Mouse (Mus musculus): ENCODE measurements around the gene Hist1h2be. TPM values are rescaled to one million over a fixed set of nuclear protein-coding genes. Genes with fewer than 3 reads are reported as not detected.
"Not testable (repeated sequence)": the region's sequence is repeated elsewhere in the genome, so short reads cannot be mapped to it uniquely, and the experiment has no call there.

Gene Hist1h2be
- polyA plus RNA-seq (2015; fragmentation: Nextera tagmentation; extraction: Ambion mirVana) = 3.2 and 3.3 TPM in 2 replicates

DNA sequence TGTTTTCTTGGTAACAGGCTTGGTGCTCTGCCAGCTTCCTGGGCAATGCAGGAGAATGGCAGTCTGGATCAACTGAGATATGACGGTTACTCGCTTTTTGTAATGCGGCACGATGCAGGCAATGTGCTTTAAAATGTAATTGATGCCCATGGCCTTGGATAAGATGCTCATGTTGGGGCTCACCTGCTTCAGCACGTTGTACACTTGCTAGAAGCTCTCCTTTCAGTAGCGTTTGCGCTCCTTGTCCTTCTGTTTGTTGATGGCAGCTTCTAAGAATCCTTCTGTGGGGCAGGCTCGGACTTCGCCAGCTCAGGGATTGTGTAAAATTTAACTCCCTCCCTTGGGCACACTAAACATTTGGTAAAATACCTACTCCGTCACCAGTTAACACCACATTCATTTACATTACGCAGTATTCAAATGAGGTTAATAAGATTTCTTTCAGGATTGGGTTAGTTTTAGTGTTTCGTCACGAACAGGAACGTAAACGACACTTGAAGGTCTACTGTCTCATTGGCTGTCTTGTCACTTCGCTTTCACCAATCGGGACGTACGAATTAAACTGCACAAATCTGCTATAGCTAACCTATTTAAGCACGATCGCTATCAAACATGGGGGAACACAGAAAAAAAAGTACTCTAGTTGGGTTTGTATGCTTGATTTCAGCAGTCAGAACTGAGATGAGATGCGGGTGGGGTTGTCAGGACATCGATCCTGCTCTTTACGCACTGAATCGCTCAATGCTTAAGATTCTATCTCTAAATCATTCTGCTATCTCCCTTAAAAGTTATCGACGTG is at the start of gene Hist1h2be:
Hist1h2be (minus strand) TSS at position 392 of the 799 bp plus-strand sequence.
- H3K4me2 ChIP-seq (replicated peaks; ENCODE audit: low read depth, low read length) = peak within 1 kb of the TSS; percentile 70
- no peaks in the 10 kb centered on the region for H3K27me3 ChIP-seq (ENCODE audit: insufficient read depth, low read length)
- peak within 1 kb of the TSS; percentile 97 for H3K27ac ChIP-seq (ENCODE audit: low read length)
- H3K4me3 ChIP-seq (ENCODE audit: low read length) = peak within 1 kb of the TSS; percentile 62
- H3K9ac ChIP-seq (replicated peaks; ENCODE audit: low read length) = peak within 1 kb of the TSS; percentile 86
- ATAC-seq (ENCODE audit: low FRiP score, low TSS enrichment) = peak; percentile 88
- under 1% methylated on average over 27 of the region's 27 CpGs for WGBS
- H3K36me3 ChIP-seq (ENCODE audit: insufficient read depth, low read length) = no peaks in the 10 kb centered on the region
- H3K9me3 ChIP-seq (ENCODE audit: low read length) = no peaks in the 10 kb centered on the region
- H3K4me1 ChIP-seq (ENCODE audit: insufficient read depth, low read length) = peaks cover 9% of the 10 kb centered on the region

DNA sequence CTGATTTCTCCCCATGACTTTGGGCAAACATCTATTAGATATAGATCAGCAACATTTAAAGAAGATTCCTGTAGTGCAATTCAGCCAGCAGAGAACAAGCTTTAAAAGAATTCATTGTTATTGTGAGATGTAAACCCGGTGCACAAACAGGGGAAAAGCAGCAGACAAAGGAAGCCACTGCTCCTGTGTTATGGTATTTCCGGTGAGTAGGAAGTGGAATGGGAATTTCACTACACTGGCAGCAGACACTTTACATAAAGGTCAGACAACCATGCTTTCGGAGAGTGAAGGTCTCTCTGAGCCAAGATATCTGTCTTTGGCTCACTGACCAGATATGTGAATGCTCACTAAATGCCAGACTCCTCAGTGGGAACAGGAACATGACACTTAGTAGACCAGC is 41.6 kb upstream of the Hist1h2be start:
- Histone ChIP-seq H3K9me3 (ENCODE audit: low read length) (no peaks in the 10 kb centered on the region), H3K4me1 (ENCODE audit: insufficient read depth, low read length) (no peaks in the 10 kb centered on the region), H3K27ac (ENCODE audit: low read length) (no peak overlapping the region), H3K36me3 (ENCODE audit: insufficient read depth, low read length) (no peaks in the 10 kb centered on the region), H3K27me3 (ENCODE audit: insufficient read depth, low read length) (no peaks in the 10 kb centered on the region), H3K4me3 (ENCODE audit: low read length) (no peak overlapping the region), H3K9ac (replicated peaks; ENCODE audit: low read length) (no peak overlapping the region), H3K4me2 (replicated peaks; ENCODE audit: low read depth, low read length) (no peak overlapping the region)
- ATAC-seq (ENCODE audit: low FRiP score, low TSS enrichment) = no peak
- 74% methylated on average over 3 of the region's 3 CpGs for WGBS

DNA sequence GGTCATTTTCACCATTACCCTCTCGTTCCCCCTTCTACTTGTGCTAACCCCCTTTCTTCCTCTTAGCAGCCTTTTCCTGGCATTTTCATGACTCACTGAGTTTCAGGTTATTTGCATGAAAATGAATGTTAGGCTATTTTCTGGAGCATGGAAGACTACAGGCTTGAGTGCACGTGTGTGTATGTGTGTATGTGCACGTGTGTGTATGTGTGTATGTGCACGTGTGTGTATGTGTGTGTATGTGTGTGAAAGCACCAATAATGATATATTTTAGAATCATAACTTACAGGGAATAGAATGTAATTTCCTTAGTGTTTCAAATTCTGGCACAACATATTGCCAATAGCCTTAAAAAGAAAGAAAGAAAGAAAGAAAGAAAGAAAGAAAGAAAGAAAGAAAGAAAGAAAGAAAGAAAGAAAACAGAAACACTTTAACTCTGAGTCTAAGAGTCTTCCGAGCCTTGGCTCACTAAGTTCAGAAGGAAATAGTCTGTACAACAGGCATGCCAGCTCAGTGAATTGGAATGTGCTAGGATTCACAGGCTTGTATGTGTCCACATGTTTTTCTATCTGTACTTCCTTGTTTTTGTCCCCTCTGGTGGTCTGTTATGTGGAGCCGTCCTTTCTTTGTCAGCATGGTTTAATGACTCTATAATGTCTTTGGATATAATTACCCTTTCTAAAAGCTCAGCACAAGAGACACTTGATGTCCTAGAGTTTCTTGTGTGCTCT is 38.9 kb upstream of the Hist1h2be start:
- Histone ChIP-seq H3K4me1 (ENCODE audit: insufficient read depth, low read length) (no peaks in the 10 kb centered on the region), H3K4me3 (ENCODE audit: low read length) (no peak overlapping the region), H3K27ac (ENCODE audit: low read length) (no peak overlapping the region), H3K4me2 (replicated peaks; ENCODE audit: low read depth, low read length) (no peak overlapping the region), H3K27me3 (ENCODE audit: insufficient read depth, low read length) (no peaks in the 10 kb centered on the region), H3K9me3 (ENCODE audit: low read length) (no peaks in the 10 kb centered on the region), H3K9ac (replicated peaks; ENCODE audit: low read length) (no peak overlapping the region), H3K36me3 (ENCODE audit: insufficient read depth, low read length) (no peaks in the 10 kb centered on the region)
- 65% methylated on average over 6 of the region's 6 CpGs for WGBS
- no peak for ATAC-seq (ENCODE audit: low FRiP score, low TSS enrichment)

DNA sequence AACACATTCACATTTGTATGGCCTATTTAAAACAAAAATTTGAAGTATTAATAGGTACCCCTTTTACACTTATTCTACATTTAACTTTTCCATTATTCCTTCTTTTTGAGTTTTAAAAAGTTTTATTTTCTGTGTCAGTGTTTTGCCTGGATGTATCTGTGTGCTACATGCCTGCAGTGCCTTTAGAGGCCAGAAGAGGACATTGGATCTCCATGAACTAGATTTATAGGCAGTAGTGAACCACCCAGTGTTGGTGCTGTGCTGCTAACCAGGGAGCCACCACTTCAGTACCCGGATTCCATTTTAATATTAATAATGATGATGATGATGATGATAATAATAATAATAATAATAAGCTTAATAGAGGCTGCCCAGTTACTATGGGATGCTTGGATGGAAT is 9.7 kb upstream of the Hist1h2be start:
- H3K9ac ChIP-seq (replicated peaks; ENCODE audit: low read length) = no peak overlapping the region
- WGBS = 36% methylated on average over 1 of the region's 1 CpGs

DNA sequence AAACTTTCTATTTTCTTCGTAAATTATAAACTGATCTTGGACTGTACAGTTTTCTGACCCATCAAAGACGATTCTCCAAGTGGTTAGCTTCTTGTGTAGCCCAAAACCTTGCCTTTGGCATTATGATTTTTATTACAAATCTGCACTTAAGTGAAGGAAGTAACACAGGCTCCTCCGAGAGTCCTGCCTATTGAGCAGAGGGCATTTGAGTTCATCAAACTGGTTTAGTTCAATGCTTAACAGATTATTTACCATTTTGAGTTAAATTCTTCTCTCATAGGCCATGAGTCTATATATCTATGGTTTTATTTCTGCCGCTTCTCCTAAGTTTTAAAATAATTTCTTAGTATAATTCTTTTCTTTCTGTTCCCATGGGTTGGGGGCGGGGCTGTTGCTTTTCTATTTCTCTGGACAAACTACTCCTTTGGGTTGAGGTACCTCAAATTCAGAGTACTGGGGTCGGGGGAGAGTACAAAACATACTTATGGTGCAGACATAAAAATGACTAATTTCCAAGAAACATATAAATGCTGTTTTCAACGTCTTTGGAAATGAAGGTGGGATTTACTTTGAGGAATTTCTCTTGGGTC is 2.0 kb upstream of the Hist1h2be start:
- 26% methylated on average over 7 of the region's 7 CpGs for WGBS
- Histone ChIP-seq H3K4me2 (replicated peaks; ENCODE audit: low read depth, low read length) (peak overlapping the region; percentile 70), H3K27me3 (ENCODE audit: insufficient read depth, low read length) (no peaks in the 10 kb centered on the region), H3K9ac (replicated peaks; ENCODE audit: low read length) (peak overlapping the region; percentile 86), H3K27ac (ENCODE audit: low read length) (peak overlapping the region; percentile 97), H3K4me3 (ENCODE audit: low read length) (peak overlapping the region; percentile 62), H3K4me1 (ENCODE audit: insufficient read depth, low read length) (peaks cover 9% of the 10 kb centered on the region), H3K36me3 (ENCODE audit: insufficient read depth, low read length) (no peaks in the 10 kb centered on the region), H3K9me3 (ENCODE audit: low read length) (no peaks in the 10 kb centered on the region)
- no peak for ATAC-seq (ENCODE audit: low FRiP score, low TSS enrichment)

More for the DNA sequence above, 9.7 kb upstream of the Hist1h2be start:
- no peak for ATAC-seq (ENCODE audit: low FRiP score, low TSS enrichment)
- no peaks in the 10 kb centered on the region for H3K9me3 ChIP-seq (ENCODE audit: low read length)
- no peaks in the 10 kb centered on the region for H3K4me1 ChIP-seq (ENCODE audit: insufficient read depth, low read length)
- H3K36me3 ChIP-seq (ENCODE audit: insufficient read depth, low read length) = no peaks in the 10 kb centered on the region
- H3K4me3 ChIP-seq (ENCODE audit: low read length) = no peak overlapping the region
- H3K4me2 ChIP-seq (replicated peaks; ENCODE audit: low read depth, low read length) = no peak overlapping the region
- no peak overlapping the region for H3K27ac ChIP-seq (ENCODE audit: low read length)
- no peaks in the 10 kb centered on the region for H3K27me3 ChIP-seq (ENCODE audit: insufficient read depth, low read length)

DNA sequence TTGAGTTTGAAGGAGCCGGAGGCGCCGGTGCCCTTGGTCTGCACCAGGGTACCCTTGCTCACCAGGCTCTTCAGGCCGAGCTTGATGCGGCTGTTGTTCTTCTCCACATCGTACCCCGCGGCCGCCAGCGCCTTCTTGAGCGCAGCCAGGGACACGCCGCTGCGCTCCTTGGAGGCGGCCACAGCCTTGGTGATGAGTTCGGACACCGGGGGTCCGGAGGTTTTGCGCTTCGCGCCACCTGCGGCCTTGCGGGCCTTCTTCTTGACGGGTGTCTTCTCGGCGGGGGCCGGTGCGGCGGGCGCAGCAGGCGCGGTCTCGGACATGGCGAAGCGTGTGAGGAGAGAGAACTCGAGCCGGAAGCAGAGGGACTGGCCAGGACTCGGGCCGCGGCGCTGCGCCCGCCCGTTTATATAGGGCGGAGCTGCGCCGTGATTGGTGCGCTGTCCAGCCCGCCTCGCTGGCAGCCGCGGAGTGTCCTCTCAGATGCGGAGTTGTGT is 1.3 kb upstream of the Hist1h2be start, which contains the start of gene Hist1h1e:
Hist1h1e (minus strand) TSS at position 384 of the 497 bp plus-strand sequence.
- H3K27me3 ChIP-seq (ENCODE audit: insufficient read depth, low read length); H3K4me1 ChIP-seq (ENCODE audit: insufficient read depth, low read length); H3K36me3 ChIP-seq (ENCODE audit: insufficient read depth, low read length); H3K9me3 ChIP-seq (ENCODE audit: low read length): not testable (repeated sequence)
- peak within 1 kb of the TSS; percentile 97 for H3K27ac ChIP-seq (ENCODE audit: low read length)
- under 1% methylated on average over 52 of the region's 53 CpGs for WGBS
- peak; percentile 92 for ATAC-seq (ENCODE audit: low FRiP score, low TSS enrichment)
- peak within 1 kb of the TSS; percentile 86 for H3K9ac ChIP-seq (replicated peaks; ENCODE audit: low read length)
- peak within 1 kb of the TSS; percentile 70 for H3K4me2 ChIP-seq (replicated peaks; ENCODE audit: low read depth, low read length)
- peak within 1 kb of the TSS; percentile 62 for H3K4me3 ChIP-seq (ENCODE audit: low read length)

DNA sequence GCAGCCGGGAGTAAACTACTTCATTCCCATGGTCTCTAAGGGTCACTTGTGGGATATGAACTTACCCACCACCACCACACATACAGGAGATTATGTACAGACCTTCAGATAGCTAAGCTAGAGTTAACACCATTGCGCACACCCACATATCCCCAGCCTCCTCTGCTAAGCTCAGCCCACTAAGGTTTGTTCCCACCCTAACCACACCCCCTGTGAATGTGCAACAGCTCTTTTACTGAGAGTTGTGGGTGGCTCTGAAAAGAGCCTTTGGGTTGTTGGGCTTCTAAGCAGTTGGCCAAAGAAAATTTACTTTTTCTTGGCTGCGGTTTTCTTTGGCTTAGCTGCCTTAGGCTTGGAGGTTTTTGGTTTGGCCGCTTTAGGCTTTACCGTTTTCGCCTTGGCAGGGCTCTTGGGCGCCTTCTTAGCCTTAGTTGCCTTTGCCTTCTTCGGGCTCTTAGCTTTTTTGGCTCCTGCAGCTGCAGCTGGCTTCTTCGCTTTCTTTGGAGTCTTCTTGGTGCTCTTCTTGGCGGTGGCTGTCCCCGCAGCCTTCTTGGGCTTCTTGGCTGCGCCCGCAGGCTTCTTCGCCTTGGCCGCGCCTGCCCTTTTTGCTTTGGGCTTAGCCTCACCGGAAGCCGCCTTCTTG is 729 bp upstream of the Hist1h2be start:
- Histone ChIP-seq H3K36me3 (ENCODE audit: insufficient read depth, low read length) (no peaks in the 10 kb centered on the region), H3K4me2 (replicated peaks; ENCODE audit: low read depth, low read length) (peak overlapping the region; percentile 70), H3K9me3 (ENCODE audit: low read length) (no peaks in the 10 kb centered on the region), H3K9ac (replicated peaks; ENCODE audit: low read length) (peak overlapping the region; percentile 86), H3K27me3 (ENCODE audit: insufficient read depth, low read length) (no peaks in the 10 kb centered on the region), H3K4me1 (ENCODE audit: insufficient read depth, low read length) (peaks cover 9% of the 10 kb centered on the region), H3K27ac (ENCODE audit: low read length) (peak overlapping the region; percentile 97), H3K4me3 (ENCODE audit: low read length) (peak overlapping the region; percentile 62)
- ATAC-seq (ENCODE audit: low FRiP score, low TSS enrichment) = peak; percentile 91
- WGBS = under 1% methylated on average over 18 of the region's 18 CpGs

DNA sequence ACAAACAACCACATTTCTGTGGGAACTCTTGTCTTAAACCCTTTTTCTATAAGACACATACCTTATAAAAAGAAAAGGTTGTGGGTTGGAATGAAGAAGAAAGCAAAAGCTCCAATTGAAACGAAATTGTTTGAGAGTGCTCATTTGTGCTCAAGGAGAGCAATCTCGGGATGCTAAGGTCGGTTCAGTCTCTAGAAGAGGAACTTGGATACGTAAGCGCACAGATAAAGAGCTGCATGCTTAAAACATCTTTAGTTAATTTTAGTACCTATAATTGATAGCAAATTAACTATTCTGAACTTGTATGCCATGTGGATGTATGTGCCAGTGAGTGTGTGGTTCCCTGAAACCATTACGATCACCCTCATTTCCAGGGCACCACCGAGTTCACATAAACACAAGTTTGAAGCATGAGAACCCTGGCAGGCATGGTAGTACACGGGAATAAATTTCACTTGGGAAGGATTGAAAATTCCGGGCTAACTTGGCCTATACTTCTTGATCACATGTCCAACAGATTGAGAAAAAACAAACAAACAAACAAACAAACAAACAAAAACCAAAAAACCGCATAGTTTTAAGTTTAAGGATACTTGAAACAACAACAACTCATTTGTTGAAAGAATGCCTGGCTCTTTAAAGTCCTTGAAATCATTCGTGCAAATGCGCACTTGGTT is 730 bp downstream of the Hist1h2be start:
- Histone ChIP-seq H3K27ac (ENCODE audit: low read length) (peak overlapping the region; percentile 97), H3K4me2 (replicated peaks; ENCODE audit: low read depth, low read length) (peak overlapping the region; percentile 70), H3K4me1 (ENCODE audit: insufficient read depth, low read length) (peaks cover 9% of the 10 kb centered on the region), H3K4me3 (ENCODE audit: low read length) (peak overlapping the region; percentile 62), H3K9ac (replicated peaks; ENCODE audit: low read length) (peak overlapping the region; percentile 86), H3K36me3 (ENCODE audit: insufficient read depth, low read length) (no peaks in the 10 kb centered on the region), H3K27me3 (ENCODE audit: insufficient read depth, low read length) (no peaks in the 10 kb centered on the region), H3K9me3 (ENCODE audit: low read length) (no peaks in the 10 kb centered on the region)
- WGBS = 50% methylated on average over 12 of the region's 12 CpGs
- no peak for ATAC-seq (ENCODE audit: low FRiP score, low TSS enrichment)

DNA sequence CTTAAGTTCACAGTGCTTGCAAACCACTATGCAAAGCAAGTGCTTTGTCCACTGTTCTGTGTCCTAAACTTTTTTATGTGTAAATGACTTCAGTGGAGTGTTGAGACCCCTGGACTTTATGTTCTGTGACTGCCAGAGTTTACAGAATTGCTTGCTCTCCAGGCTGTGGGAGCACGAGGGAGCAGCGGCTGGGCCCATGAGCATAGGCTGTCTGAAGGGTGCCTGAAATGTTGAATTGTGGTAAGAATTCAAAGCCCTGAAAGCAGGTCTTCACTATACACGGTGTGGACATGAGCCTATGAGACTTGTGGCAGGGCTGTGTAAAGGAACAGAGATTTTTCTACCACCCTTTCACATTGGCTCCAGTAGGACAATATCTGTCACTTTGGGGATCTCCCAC is 9.3 kb downstream of the Hist1h2be start:
- H3K27ac ChIP-seq (ENCODE audit: low read length) = 0 out of 2 replicates have a peak overlapping the region, but pooled peaks have one; percentile 43
- H3K36me3 ChIP-seq (ENCODE audit: insufficient read depth, low read length) = no peaks in the 10 kb centered on the region
- no peaks in the 10 kb centered on the region for H3K9me3 ChIP-seq (ENCODE audit: low read length)
- H3K4me1 ChIP-seq (ENCODE audit: insufficient read depth, low read length) = no peaks in the 10 kb centered on the region
- WGBS = 58% methylated on average over 3 of the region's 3 CpGs
- no peak overlapping the region for H3K4me2 ChIP-seq (replicated peaks; ENCODE audit: low read depth, low read length)
- peak; percentile 35; the same call in 1 of the 2 replicates for ATAC-seq (ENCODE audit: low FRiP score, low TSS enrichment)
- no peak overlapping the region for H3K4me3 ChIP-seq (ENCODE audit: low read length)
- no peaks in the 10 kb centered on the region for H3K27me3 ChIP-seq (ENCODE audit: insufficient read depth, low read length)
- no peak overlapping the region for H3K9ac ChIP-seq (replicated peaks; ENCODE audit: low read length)
